8 mouse cellular contexts compared by ENCODE assay signal in the genomic region with DNA sequence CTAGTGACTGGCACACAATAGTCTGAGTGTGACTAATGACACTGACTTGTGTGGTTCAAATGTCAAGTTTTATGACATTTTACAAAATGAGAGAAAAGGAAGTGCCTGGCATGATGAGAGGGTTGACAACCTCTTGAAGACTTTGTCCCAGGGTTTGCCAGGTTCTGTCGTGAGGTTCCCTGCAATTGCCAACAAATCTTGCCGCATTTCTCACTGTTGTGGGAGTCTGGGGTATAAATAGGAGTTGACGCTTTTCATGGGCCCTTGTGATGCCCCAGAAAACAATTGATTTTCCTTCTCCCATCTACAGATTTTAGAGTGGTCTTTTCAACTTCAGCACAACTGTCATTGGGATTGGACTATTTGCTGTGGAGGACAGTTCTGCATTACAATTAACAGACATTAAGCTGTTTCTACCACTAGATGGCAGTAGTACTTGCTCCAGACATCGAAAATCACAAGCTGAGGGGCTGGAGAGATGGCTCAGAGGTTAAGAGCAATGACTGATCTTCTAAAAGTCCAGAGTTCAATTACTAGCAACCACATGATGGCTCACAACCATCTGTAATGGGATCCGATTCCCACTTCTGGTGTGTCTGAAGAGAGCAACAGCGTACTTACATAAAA. TPM values are rescaled to one million over a fixed set of nuclear protein-coding genes. Genes with fewer than 3 reads are reported as not detected.
DNase-seq lines count a peak whose midpoint lies in the region; ATAC-seq and TF ChIP-seq lines count a peak whose summit lies in the region.

No protein-coding gene starts in this region.

- H3K9ac ChIP-seq in stomach, postnatal 0 days (ENCODE audit: low read length): no peak overlapping the region

- WGBS in embryonic facial prominence, embryonic 10.5 days: 33% methylated on average over 6 of the region's 6 CpGs
- WGBS in large intestine, adult 2 months: 30% methylated on average over 6 of the region's 6 CpGs
- WGBS in stomach, postnatal 0 days: 30% methylated on average over 6 of the region's 6 CpGs

- H3K4me1 ChIP-seq in embryonic facial prominence, embryonic 10.5 days: peaks cover under 1% of the 10 kb centered on the region
- no peaks in the 10 kb centered on the region for H3K4me1 ChIP-seq in stomach, postnatal 0 days (replicated peaks; ENCODE audit: control insufficient read depth, insufficient read depth)

- H3K27me3 ChIP-seq in embryonic facial prominence, embryonic 10.5 days (replicated peaks; ENCODE audit: low read depth, poor library complexity, severe bottlenecking): no peaks in the 10 kb centered on the region; the same call in 1 of the 2 replicates
- H3K27me3 ChIP-seq in stomach, postnatal 0 days (ENCODE audit: control insufficient read depth, insufficient read depth, low read length): no peaks in the 10 kb centered on the region

- H3K4me2 ChIP-seq in stomach, postnatal 0 days (replicated peaks; ENCODE audit: low read depth): no peak overlapping the region

- H3K4me3 ChIP-seq in embryonic facial prominence, embryonic 10.5 days: no peak overlapping the region
- no peak overlapping the region for H3K4me3 ChIP-seq in stomach, postnatal 0 days (ENCODE audit: low read depth, low read length)

- H3K36me3 ChIP-seq in embryonic facial prominence, embryonic 10.5 days (replicated peaks): no peaks in the 10 kb centered on the region
- no peaks in the 10 kb centered on the region for H3K36me3 ChIP-seq in stomach, postnatal 0 days (ENCODE audit: control insufficient read depth, insufficient read depth, low read length)

- H3K9me3 ChIP-seq in embryonic facial prominence, embryonic 10.5 days: no peaks in the 10 kb centered on the region
- H3K9me3 ChIP-seq in stomach, postnatal 0 days (ENCODE audit: control insufficient read depth, low read length): no peaks in the 10 kb centered on the region

- peak; percentile 93 for TF ChIP-seq CTCF in stomach, postnatal 0 days (IDR thresholded peaks at IDR 0.05; ENCODE audit: low read depth)

- peak; percentile 42 for DNase-seq in kidney, adult 11 months
- no peak for DNase-seq in kidney, adult 18-20 months
- DNase-seq in CD4-positive helper T cell, adult 2 months (ENCODE audit: low read depth, low spot score): peak; percentile 66
- DNase-seq in NIH3T3 (ENCODE audit: low read depth): peak; percentile 79
- DNase-seq in embryonic facial prominence, embryonic 10.5 days (ENCODE audit: low spot score): peak; percentile 43
- DNase-seq in large intestine, adult 2 months (ENCODE audit: low read depth, low spot score): peak; percentile 14
- DNase-seq in stomach, postnatal 0 days (ENCODE audit: low spot score): peak; percentile 17
- DNase-seq in urinary bladder, postnatal 36 days (ENCODE audit: low spot score in 2 of 2): no peak

- H3K27ac ChIP-seq in embryonic facial prominence, embryonic 10.5 days (replicated peaks): no peak overlapping the region
- no peak overlapping the region for H3K27ac ChIP-seq in stomach, postnatal 0 days (replicated peaks)

- no peak for TF ChIP-seq EP300 in stomach, postnatal 0 days (optimal IDR thresholded peaks at IDR 0.05)

- no peak for ATAC-seq in stomach, postnatal 0 days (ENCODE audit: low FRiP score, low TSS enrichment)

RNA-seq across cellular contexts. Expression of gene Zc3h8, which starts 4.2 kb away (rescaled TPM):
- 8.4 and 9.8 TPM in 2 replicates for polyA plus RNA-seq in embryonic facial prominence, embryonic 10.5 days (2016; fragmentation: Nextera tagmentation; extraction: Ambion mirVana)
- polyA plus RNA-seq in large intestine, adult 2 months (2012; rRNA removed): 0.78 and 1.3 TPM in 2 replicates
- 4.6 and 4.8 TPM in 2 replicates for polyA plus RNA-seq in stomach, postnatal 0 days (2015; fragmentation: Nextera tagmentation; extraction: Ambion mirVana)

RNA-seq across cellular contexts. Expression of gene Zc3h6, which starts 19.1 kb away (rescaled TPM):
- polyA plus RNA-seq in embryonic facial prominence, embryonic 10.5 days (2016; fragmentation: Nextera tagmentation; extraction: Ambion mirVana): 1.0 and 1.1 TPM in 2 replicates
- polyA plus RNA-seq in large intestine, adult 2 months (2012; rRNA removed): 0.52 and 0.88 TPM in 2 replicates
- polyA plus RNA-seq in stomach, postnatal 0 days (2015; fragmentation: Nextera tagmentation; extraction: Ambion mirVana): 2.3 and 2.6 TPM in 2 replicates

RNA-seq across cellular contexts. Expression of gene Gm10762, which starts 19.4 kb away (rescaled TPM):
- polyA plus RNA-seq in embryonic facial prominence, embryonic 10.5 days (2016; fragmentation: Nextera tagmentation; extraction: Ambion mirVana): 14.8 and 16.2 TPM in 2 replicates
- 1.3 and 1.8 TPM in 2 replicates for polyA plus RNA-seq in large intestine, adult 2 months (2012; rRNA removed)
- polyA plus RNA-seq in stomach, postnatal 0 days (2015; fragmentation: Nextera tagmentation; extraction: Ambion mirVana): 11.5 and 11.8 TPM in 2 replicates

Comparison
In these comparisons a context has a peak if more than half of its experiments do, and no peak if none do; other contexts are left out.
1. DNase-seq: peak in kidney, adult 11 months (single experiment), CD4-positive helper T cell, adult 2 months (single experiment), NIH3T3 (single experiment), embryonic facial prominence, embryonic 10.5 days (single experiment), large intestine, adult 2 months (single experiment) and stomach, postnatal 0 days (single experiment); none in kidney, adult 18-20 months (single experiment) and urinary bladder, postnatal 36 days (0 of 2).